Mouse (Mus musculus) lung, adult 18-20 months (tissue): ENCODE measurements around the gene 9530053A07Rik.

Experiments
- DNase-seq, 2 experiments: peaks; one replicate each; pipeline ENCODE4 v3.0.0; 2022; ENCODE audit warnings: mixed read lengths in 2 of 2

The 9530053A07Rik gene

DNA sequence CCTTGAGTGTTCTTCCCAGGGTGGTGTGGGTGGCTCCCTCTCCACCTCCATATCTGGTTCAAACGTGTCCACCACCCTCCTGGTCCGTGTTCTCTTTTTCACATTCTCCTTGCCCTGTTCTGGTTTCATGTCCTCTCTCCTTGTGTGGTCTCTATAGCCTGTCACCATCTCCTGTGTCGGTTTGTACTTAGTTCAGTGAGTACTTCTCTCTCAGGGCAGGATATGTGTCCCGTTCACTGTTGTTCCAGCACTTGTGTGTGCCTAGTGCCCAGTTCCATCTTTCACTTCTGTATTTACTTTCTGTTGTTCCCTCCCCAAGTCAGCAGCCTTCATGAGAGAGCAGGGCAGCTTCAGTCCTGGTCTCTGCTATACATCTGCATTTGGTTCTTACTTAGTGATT is 46.1 kb downstream of the 9530053A07Rik start:
- no peak for DNase-seq

DNA sequence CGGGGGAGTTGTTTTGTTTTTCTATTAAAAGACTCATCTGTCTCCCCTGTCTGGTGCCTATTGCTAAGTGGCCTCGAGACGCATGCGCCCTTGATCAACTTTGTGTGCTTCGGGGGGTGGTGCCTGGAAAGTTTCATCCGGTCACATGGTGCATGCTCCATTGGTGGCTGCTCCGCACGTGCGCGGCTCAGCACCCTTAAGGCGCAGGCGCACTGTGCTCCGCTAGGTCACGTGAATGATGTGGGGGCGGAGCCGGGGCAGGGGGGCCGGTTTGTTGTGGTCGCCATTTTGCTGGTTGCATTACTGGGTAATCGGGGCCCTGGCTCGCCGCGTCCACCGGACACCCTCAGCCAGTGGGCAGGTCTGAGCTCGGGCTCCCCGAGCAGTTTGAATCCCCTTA is 50.0 kb downstream of the 9530053A07Rik start, which contains the start of gene Dyrk1b:
Gene Dyrk1b, plus strand, starts transcription at position 242 of the 400 bp plus-strand sequence.
- DNase-seq: peak; percentile 98 to 99

GRCm38 (mm10) chr7:28179741-28180377 is 50.6 kb downstream of the 9530053A07Rik start:
- peak; percentile 95 to 97 for DNase-seq

DNA sequence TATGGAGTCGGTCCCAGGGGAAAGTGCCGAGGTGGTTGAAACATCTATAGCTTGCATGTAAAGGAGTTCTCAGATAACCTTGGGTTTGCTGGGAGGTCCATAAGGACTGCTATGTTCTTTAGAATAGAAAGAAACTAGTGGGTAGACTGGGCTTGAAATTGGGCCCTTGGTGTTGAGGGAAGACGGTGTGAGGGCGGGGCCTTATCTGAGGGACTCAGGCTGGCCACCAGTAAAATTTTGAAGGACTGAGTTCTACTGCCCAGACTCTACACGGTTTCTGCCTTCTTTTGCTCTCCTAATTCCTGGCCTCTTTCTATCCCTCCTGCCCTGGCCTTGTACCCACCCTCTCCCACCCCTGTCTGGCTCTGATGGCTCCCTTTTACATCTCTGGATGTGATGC is 51.6 kb downstream of the 9530053A07Rik start:
- no peak for DNase-seq

DNA sequence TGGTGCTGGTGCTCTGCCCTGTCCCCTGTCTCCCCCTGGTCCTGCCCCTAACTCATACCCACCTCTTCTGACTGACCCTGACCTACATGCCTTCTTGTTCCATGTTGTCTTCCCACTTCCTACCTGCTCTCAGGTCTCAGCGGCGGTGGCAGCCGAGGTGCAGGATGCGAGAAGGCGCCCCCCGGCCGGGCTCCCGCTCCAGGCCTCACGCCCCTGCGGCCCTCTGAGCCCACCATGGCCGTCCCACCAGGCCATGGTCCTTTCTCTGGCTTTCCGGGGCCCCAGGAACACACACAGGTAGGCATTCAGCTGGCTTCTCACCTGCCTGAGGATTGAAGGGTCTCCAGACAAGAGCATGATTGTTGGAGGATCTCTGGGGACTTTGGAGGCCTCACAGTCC is 52.1 kb downstream of the 9530053A07Rik start:
- no peak for DNase-seq

DNA sequence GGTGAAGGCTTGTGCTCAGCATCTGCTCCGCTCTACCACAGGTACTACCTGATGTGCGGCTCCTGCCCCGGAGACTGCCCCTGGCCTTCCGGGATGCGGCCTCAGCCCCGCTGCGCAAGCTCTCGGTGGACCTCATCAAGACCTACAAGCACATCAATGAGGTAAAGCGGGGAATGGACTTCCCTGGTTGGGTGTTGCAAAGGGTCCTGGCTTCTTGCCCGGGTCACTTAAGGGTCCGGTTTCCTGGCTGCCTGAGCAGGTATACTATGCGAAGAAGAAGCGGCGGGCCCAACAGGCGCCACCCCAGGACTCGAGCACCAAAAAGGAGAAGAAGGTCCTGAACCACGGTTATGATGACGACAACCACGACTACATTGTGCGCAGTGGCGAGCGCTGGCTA is 53.1 kb downstream of the 9530053A07Rik start:
- peak in 1 of 2 experiments; percentile 12 for DNase-seq

DNA sequence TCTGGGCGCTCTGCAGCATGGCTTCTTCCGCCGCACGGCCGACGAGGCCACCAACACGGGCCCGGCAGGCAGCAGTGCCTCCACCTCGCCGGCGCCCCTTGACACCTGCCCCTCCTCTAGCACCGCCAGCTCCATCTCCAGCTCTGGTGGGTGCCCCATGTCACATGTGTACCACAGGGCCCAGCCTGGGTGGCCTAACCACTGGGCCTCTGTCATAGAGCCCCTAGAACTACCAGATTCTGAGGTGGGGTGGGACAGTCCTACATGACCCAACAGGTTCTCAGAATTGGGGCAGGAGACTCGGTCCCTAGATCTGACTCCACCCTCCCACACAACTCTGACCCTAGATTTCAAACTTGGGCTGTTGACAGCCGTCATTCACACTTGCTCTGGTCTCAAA is 56.6 kb downstream of the 9530053A07Rik start:
- DNase-seq: no peak

- DNase-seq: no peak
These were observed 57.4 kb downstream of the 9530053A07Rik start for GRCm38 (mm10) chr7:28186631-28187030.

DNA sequence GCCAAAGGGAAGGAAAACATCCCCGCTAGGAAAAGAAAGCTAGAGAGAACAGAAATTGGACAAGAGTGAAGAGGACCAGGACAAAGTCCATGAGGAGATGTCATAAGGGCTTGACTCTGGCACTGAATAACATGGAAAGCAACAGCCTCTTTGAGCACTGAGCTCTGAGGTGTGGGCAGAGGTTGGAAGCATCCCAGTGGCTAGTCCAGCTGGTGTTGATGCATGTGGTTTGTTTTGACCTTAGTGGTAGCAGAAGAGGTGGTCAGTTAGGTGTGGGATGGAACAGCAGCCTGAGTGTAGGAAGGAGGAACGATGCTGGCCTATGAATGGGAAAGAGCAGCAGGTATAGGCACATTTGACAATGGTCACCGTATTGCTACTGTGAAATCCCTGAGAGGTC is 62.2 kb downstream of the 9530053A07Rik start:
- no peak for DNase-seq

GRCm38 (mm10) chr7:28191903-28192302 is 62.6 kb downstream of the 9530053A07Rik start:
- DNase-seq: no peak

GRCm38 (mm10) chr7:28195414-28196098 is 66.3 kb downstream of the 9530053A07Rik start:
- DNase-seq: no peak

- DNase-seq: no peak
These were observed 67.3 kb downstream of the 9530053A07Rik start for GRCm38 (mm10) chr7:28196528-28196927.

- no peak for DNase-seq
These were observed 69.8 kb downstream of the 9530053A07Rik start for GRCm38 (mm10) chr7:28199054-28199453.

- no peak for DNase-seq
These were observed 74.2 kb downstream of the 9530053A07Rik start for GRCm38 (mm10) chr7:28203207-28204108.

DNA sequence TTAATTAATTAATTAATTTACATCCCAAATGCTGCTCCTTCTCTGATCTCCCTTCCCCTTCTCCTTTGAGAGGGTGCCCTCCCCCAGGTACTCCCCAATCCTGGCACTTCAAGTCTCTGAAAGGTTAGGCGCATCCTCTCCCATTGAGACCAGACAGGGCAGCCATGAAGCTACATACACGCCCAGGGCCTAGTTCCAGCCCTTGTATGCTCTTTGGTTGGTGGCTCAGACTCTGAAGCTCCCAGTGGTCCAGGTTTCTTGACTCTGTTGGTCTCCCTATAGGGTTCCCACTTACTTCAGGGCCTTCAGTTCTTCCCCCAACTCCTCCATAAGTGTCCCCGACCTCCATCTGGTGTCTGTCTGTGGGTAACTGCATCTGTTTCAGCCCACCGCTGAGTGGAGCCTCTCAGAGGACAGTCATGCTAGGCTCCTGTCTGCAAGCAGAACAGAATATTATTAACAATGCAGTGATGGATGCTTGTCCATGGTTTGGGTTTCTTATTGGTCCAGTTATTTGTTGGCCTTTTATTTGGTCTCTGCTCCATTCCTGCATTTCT is 76.9 kb downstream of the 9530053A07Rik start:
- DNase-seq: no peak

DNA sequence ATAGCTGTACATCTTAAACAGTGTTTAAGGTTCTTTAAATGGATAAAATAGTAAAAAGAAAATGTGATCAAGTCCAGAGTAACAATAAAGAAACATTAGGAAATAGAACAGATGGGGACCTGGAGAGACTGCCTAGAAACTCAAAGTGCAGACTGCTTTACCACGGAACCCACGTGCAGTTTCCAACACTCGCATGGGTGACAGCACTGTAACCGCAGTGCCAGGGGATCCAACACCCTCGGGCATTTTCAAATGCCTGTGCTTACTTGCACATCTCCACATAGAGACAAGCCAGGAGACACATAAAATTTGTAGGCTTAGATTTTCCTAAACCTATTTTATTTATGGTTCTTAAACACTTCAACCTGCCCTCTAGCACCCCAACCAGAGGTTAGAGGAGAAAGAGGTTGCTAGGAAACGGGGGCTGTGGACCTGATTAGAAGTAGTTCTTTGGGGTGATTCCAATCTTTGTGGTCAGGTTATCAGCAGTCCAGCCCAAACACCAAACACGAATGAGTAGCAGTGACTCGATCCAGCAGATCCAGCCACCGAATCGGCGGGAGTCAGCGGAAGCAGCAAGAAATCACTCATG is 79.2 kb downstream of the 9530053A07Rik start:
- no peak for DNase-seq

DNA sequence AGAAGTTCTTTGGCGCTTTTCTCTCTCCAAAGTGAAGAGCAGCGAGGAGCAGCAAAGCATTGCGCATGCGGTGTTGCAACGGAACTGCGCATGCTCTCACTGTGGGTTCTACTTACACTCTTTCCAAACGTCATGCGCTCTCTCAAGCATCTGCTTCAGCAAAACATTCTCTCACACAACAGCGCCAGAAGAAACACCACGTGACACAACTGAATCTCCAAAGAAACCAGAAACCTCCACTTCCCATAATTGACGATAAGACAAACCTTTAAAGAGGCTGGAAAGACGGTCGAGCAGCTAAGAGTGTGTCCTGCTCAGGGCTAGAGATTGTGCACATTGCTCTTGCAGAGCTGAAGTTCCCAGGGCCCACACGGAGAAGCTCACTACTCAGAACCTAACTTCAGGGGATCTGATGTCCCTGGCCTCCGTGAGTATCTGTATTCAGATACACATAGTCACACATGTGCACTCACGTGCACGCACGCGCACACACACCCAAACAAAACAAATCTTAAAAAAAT is 79.8 kb downstream of the 9530053A07Rik start:
- peak; percentile 73 to 82 for DNase-seq

DNA sequence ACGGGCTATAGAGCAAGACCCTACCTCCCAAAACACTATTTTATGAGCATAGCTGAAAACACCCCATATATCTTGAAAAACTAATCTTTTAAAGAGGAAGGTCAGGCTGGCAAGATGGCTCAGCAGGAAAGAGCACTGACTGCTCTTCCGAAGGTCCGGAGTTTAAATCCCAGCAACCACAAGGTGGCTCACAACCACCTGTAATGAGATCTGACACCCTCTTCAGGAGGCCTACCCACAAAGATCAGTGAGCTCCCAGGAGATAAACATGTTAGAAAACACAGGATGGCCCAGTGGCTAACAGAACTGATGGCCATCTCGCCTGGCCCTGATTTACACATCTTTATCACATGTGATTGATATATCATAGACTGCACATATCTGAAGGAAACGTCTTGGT is 81.5 kb downstream of the 9530053A07Rik start:
- DNase-seq: no peak

DNA sequence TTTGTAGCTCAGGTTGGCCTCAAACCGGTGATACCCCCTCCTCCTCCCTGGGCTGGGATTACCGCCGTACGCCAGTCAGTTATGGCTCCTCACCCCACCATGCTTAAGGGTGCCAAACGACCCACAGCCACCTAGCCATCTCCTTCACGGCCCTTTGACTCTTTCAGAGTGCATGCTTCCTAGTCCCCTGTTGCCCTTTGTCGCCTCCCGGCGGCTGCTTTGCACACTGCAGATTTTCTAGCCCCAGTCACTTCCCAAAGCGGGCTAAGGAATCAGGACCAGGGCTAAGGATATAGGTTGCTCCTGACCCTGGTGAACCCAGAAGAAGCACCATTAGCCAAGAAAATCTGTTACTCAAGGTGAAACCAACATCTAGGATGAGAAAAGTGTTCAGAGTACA is 84.9 kb downstream of the 9530053A07Rik start:
- peak; percentile 56 to 64 for DNase-seq
